Mouse (Mus musculus): ENCODE data around the gene Igf2bp3. TPM values are rescaled to one million over a fixed set of nuclear protein-coding genes. Genes with fewer than 3 reads are reported as not detected.

The Igf2bp3 gene
- polyA plus RNA-seq, 1 experiment from 2014 or later, result 41.0 TPM

DNA sequence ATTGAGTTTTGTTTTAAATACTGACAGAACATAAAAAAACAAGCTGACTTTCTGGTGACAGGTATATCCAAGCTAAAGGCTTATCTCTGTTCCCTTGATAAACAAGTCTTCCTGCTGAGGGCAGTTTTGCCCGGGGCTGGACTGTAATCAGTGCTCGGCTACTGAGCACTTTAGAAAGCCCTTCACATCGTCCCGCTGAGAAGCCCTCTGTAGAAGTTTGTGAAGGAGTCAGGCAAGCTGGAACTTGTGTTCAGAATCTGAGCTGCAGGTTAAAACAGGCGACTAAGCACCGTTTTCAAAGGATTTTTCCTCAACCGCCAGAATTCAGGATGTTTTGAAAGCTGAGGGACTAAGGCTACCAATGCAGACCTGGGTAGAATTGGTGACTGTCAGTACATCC lies 7.1 kb upstream of the Igf2bp3 start:
- H3K9ac ChIP-seq (ENCODE audit: low read length), result no peak overlapping the region
- H3K4me1 ChIP-seq (replicated peaks; ENCODE audit: control insufficient read depth, insufficient read depth, low read length), result no peaks in the 10 kb centered on the region
- no peak overlapping the region for H3K27ac ChIP-seq (ENCODE audit: low read length)
- H3K36me3 ChIP-seq (ENCODE audit: control insufficient read depth, insufficient read depth, low read length), result no peaks in the 10 kb centered on the region
- H3K9me3 ChIP-seq (ENCODE audit: control insufficient read depth, low read length), result no peaks in the 10 kb centered on the region; the same call in 1 of the 2 replicates
- no peak overlapping the region for H3K4me2 ChIP-seq (ENCODE audit: low read depth, low read length)
- no peak overlapping the region for H3K4me3 ChIP-seq (ENCODE audit: low read length)
- peaks cover 3% of the 10 kb centered on the region; the same call in 1 of the 2 replicates for H3K27me3 ChIP-seq (ENCODE audit: control insufficient read depth, insufficient read depth, low read depth, low read length)
- 6% methylated on average over 7 of the region's 7 CpGs for WGBS
- no peak for ATAC-seq (ENCODE audit: low read depth)

DNA sequence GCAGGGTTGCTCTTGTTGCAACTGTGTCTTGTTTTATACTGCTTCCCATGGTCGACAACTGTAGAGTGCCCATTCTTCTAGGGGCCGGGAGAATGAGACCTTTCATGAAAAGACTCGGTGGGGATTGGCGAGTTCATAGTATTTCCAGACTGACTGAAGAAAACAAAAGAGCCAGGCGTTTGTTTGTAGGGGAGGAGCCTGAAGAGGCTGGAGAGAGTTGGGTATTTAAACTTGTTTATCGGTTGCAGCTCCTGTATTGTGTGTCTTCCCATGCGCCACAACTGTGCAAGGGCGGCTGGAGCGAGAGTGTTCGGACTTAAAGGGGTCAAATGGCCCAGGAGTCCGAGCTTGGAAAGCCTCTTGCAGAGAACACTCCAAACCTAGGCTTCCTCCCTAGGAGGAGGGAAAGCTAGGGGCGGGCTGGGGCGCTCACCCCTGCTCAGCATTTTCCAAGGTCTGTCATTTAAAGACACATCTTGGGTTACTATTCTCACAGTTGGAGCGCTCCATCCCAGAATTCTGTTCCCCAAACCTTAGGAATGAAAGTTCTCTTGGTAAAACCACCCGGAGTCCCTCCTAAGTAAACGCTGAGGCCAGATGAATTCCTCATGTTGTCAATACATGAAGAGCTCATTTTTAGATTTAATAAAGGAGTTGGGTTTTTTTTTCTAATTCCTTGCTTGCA lies 5.3 kb upstream of the Igf2bp3 start:
- no peak overlapping the region for H3K4me3 ChIP-seq (ENCODE audit: low read length)

DNA sequence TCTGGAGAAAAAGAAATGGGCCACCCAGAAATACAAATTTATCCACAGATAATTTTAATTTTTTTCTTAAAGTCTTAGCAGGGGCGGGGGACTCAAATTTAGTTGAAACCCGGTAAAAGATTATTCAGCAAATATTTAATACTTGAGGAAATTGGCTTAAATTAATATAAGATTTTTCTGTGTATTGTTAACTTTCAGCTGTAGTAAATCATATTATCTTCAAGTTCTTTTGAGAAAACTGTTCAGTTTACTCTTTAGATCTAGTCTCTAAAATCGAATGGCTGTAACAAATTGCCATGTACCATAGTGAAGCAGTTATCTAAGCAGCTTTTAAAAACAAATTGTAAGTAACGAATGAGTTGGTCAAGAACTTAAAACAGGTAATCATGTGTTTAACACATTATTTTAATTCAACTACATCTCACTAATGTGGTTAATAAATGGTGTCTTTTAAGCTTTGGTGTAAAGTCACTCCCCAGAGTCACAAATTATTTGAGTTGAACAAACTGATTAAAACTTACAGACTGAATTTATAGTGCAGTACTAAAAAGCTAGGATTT lies 4.3 kb upstream of the Igf2bp3 start:
- ATAC-seq (ENCODE audit: low read depth), result no peak
- Histone ChIP-seq H3K36me3 (ENCODE audit: control insufficient read depth, insufficient read depth, low read length) (no peaks in the 10 kb centered on the region), H3K27me3 (ENCODE audit: control insufficient read depth, insufficient read depth, low read depth, low read length) (0 out of 2 replicates have a peak, but pooled peaks cover 3% of the 10 kb centered on the region), H3K4me3 (ENCODE audit: low read length) (no peak overlapping the region), H3K27ac (ENCODE audit: low read length) (no peak overlapping the region), H3K9me3 (ENCODE audit: control insufficient read depth, low read length) (no peaks in the 10 kb centered on the region; the same call in 1 of the 2 replicates), H3K4me2 (ENCODE audit: low read depth, low read length) (no peak overlapping the region), H3K4me1 (replicated peaks; ENCODE audit: control insufficient read depth, insufficient read depth, low read length) (no peaks in the 10 kb centered on the region), H3K9ac (ENCODE audit: low read length) (no peak overlapping the region)
- 28% methylated on average over 4 of the region's 4 CpGs for WGBS

More for the DNA sequence above, 5.3 kb upstream of the Igf2bp3 start:
- Histone ChIP-seq H3K4me2 (ENCODE audit: low read depth, low read length) (peak overlapping the region; percentile 40), H3K27ac (ENCODE audit: low read length) (no peak overlapping the region), H3K36me3 (ENCODE audit: control insufficient read depth, insufficient read depth, low read length) (no peaks in the 10 kb centered on the region), H3K4me1 (replicated peaks; ENCODE audit: control insufficient read depth, insufficient read depth, low read length) (no peaks in the 10 kb centered on the region), H3K9ac (ENCODE audit: low read length) (no peak overlapping the region), H3K9me3 (ENCODE audit: control insufficient read depth, low read length) (no peaks in the 10 kb centered on the region; the same call in 1 of the 2 replicates), H3K27me3 (ENCODE audit: control insufficient read depth, insufficient read depth, low read depth, low read length) (0 out of 2 replicates have a peak, but pooled peaks cover 3% of the 10 kb centered on the region)
- 8% methylated on average over 16 of the region's 16 CpGs for WGBS
- ATAC-seq (ENCODE audit: low read depth), result no peak

DNA sequence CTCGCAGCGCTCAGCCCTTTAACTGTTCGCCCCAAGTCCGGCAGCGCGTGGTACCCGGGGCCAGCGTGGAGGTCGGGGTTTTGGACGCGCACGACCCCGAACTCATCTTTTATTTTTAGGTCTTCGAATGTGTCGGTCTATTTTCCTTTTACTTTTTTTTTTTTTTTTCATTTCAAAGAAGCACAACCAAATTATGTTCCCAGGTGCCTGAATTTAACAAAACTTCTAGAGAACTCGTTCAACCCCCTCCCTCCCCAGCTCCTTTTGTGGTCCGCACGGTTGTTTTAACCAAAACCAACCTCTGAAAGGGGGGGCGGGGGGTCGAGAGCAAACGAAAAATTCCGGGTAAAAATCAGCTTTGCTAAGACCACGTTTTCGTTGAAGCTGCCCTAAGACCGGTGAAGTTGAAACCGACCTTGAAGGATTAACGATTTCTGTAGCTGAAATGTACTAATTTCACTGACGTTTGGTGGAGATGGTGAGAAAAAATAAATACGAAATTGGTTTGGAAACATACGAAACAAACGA lies 3.6 kb upstream of the Igf2bp3 start:
- Histone ChIP-seq H3K4me2 (ENCODE audit: low read depth, low read length) (peak overlapping the region; percentile 87), H3K9me3 (ENCODE audit: control insufficient read depth, low read length) (no peaks in the 10 kb centered on the region; the same call in 1 of the 2 replicates), H3K36me3 (ENCODE audit: control insufficient read depth, insufficient read depth, low read length) (no peaks in the 10 kb centered on the region), H3K9ac (ENCODE audit: low read length) (peak overlapping the region; percentile 53), H3K4me1 (replicated peaks; ENCODE audit: control insufficient read depth, insufficient read depth, low read length) (no peaks in the 10 kb centered on the region), H3K27me3 (ENCODE audit: control insufficient read depth, insufficient read depth, low read depth, low read length) (0 out of 2 replicates have a peak, but pooled peaks cover 3% of the 10 kb centered on the region), H3K4me3 (ENCODE audit: low read length) (peak overlapping the region; percentile 72), H3K27ac (ENCODE audit: low read length) (no peak overlapping the region)
- ATAC-seq (ENCODE audit: low read depth), result no peak
- WGBS, result under 1% methylated on average over 31 of the region's 31 CpGs

DNA sequence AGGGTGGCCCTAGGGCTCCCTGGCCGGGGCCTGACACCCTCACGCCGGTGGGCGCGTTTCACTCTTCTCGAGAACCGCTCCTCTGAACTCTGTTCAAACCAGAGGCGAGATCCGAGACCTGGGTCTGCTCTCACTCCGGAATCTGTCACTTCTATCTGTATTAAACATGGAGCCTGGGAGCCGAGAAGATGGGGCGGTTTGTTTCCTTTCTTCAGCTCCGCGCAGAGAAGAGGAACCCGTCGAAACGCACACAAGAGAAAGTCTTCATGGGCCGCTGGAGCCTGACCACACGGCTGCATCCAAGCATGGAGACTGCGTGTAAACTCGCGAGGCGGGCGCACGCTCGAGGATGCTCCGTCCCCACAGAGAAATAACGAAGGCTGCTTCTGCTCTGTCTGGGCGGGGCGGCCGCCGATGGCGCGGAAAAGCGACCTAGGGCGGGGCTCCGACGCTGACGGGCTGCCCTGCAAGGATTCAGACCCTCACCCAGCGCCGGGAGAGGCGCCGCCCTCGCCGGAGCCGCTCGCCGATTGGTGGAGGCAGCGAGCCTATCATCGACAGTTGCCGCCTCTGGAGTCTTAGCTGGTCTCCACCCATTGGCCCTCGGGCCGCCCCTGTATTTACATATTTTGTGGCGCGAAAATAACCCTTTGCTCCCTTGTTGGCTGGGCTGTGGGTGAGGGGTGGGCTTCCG lies 3.0 kb upstream of the Igf2bp3 start:
- peak; percentile 92 for ATAC-seq (ENCODE audit: low read depth)
- WGBS, result under 1% methylated on average over 55 of the region's 56 CpGs
- peak overlapping the region; percentile 87 for H3K4me2 ChIP-seq (ENCODE audit: low read depth, low read length)

DNA sequence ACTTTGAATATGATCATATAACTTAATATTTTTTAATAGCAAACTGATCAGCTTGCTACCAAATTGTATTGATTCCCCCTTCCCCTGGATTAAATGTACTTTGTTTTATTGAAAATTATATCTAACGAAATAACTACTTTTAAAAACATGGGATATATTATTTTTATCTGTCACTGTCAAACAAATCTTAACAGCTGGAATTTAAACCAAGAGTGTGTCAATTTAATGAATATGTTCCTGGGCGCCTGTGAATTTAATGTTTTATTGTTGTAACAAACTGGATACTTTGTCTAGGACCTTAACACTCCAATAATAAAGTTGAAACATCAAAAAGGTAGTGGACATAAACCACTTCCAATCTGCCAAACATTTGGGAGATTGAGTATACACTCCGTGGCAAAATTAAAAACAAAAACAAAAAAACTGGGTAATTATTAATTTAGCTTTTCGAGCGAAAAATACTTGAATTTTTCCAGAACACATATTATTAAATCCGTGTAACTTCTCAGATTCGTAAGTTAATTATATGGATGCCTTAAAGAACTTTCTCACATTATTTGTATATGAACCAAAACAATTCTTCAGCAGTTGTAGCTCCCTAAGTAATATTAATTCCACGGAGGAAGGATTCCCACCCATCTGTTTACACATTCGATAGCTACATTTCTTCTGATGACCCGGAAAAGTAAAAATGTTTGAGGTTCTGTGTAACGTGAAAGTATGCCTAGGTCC lies 2.2 kb upstream of the Igf2bp3 start:
- Histone ChIP-seq H3K4me2 (ENCODE audit: low read depth, low read length) (peak overlapping the region; percentile 87), H3K4me1 (replicated peaks; ENCODE audit: control insufficient read depth, insufficient read depth, low read length) (peaks cover 11% of the 10 kb centered on the region; the same call in 1 of the 2 replicates), H3K27ac (ENCODE audit: low read length) (peak overlapping the region; percentile 96), H3K9ac (ENCODE audit: low read length) (peak overlapping the region; percentile 79), H3K27me3 (ENCODE audit: control insufficient read depth, insufficient read depth, low read depth, low read length) (0 out of 2 replicates have a peak, but pooled peaks cover 3% of the 10 kb centered on the region), H3K36me3 (ENCODE audit: control insufficient read depth, insufficient read depth, low read length) (no peaks in the 10 kb centered on the region), H3K4me3 (ENCODE audit: low read length) (peak overlapping the region; percentile 72), H3K9me3 (ENCODE audit: control insufficient read depth, low read length) (no peaks in the 10 kb centered on the region; the same call in 1 of the 2 replicates)
- ATAC-seq (ENCODE audit: low read depth), result no peak
- 4% methylated on average over 11 of the region's 11 CpGs for WGBS

More for the DNA sequence above, 3.0 kb upstream of the Igf2bp3 start:
- Histone ChIP-seq H3K4me3 (ENCODE audit: low read length) (peak overlapping the region; percentile 72), H3K27me3 (ENCODE audit: control insufficient read depth, insufficient read depth, low read depth, low read length) (0 out of 2 replicates have a peak, but pooled peaks cover 3% of the 10 kb centered on the region), H3K27ac (ENCODE audit: low read length) (peak overlapping the region; percentile 96), H3K36me3 (ENCODE audit: control insufficient read depth, insufficient read depth, low read length) (no peaks in the 10 kb centered on the region), H3K9me3 (ENCODE audit: control insufficient read depth, low read length) (no peaks in the 10 kb centered on the region; the same call in 1 of the 2 replicates), H3K9ac (ENCODE audit: low read length) (peak overlapping the region; percentile 79), H3K4me1 (replicated peaks; ENCODE audit: control insufficient read depth, insufficient read depth, low read length) (peaks cover 4% of the 10 kb centered on the region; the same call in 1 of the 2 replicates)

DNA sequence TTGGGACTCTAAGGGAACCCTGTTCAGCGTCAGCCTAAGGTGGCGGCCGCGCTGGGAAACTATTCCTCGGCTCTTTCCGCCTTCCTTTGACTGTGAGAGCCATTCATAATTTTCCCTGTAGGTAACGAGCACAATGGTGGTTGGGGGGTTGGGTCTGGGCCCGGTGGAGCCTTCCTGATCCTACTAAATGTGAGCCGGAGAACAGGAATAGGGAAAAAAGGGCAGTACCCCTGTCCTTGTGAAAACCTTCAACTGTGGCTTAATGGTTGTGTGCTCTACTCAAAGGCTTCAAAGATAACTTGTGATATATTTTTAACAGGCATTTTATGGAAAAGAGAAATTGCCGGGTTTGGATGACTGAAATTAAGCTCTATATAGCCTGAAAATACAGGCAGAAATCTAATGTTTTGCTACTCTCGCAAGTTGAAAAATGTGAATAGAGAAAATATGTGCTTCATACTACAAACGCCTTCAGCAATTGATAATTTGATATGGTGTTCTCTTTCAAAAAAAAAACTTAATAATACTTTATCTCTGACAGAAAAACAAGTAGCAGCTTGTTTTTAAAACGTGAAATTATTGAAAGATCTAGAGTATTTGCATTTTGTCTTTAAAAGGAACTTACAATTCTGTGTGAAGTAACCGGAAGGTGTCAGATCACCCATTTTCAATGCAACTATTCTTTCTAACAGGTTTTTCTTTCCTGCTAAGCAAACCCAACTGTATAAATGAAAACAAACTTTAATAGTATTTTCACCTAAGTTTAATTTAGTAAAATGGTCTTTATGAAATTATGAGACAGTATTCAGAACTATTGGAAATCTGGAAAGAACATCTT lies 1.2 kb upstream of the Igf2bp3 start:
- H3K27ac ChIP-seq (ENCODE audit: low read length), result peak overlapping the region; percentile 99
- peak; percentile 6 for ATAC-seq (ENCODE audit: low read depth)
- no peaks in the 10 kb centered on the region; the same call in 1 of the 2 replicates for H3K9me3 ChIP-seq (ENCODE audit: control insufficient read depth, low read length)
- WGBS, result 3% methylated on average over 14 of the region's 14 CpGs
- H3K9ac ChIP-seq (ENCODE audit: low read length), result peak overlapping the region; percentile 95
- H3K4me3 ChIP-seq (ENCODE audit: low read length), result peak overlapping the region; percentile 89
- peaks cover 18% of the 10 kb centered on the region for H3K4me1 ChIP-seq (replicated peaks; ENCODE audit: control insufficient read depth, insufficient read depth, low read length)
- H3K27me3 ChIP-seq (ENCODE audit: control insufficient read depth, insufficient read depth, low read depth, low read length), result 0 out of 2 replicates have a peak, but pooled peaks cover 3% of the 10 kb centered on the region
- no peaks in the 10 kb centered on the region for H3K36me3 ChIP-seq (ENCODE audit: control insufficient read depth, insufficient read depth, low read length)
- peak overlapping the region; percentile 80 for H3K4me2 ChIP-seq (ENCODE audit: low read depth, low read length)
